8 mouse cellular contexts compared by ENCODE assay signal in genomic region chr1:171346095-171346450, GRCm38 (mm10). TPM values are rescaled to one million over a fixed set of nuclear protein-coding genes. Genes with fewer than 3 reads are reported as not detected.
DNase-seq lines count a peak whose midpoint lies in the region; ATAC-seq and TF ChIP-seq lines count a peak whose summit lies in the region.

No protein-coding gene starts in this region.

- no peak for TF ChIP-seq CTCF in heart, adult 2 months (IDR thresholded peaks at IDR 0.05)
- TF ChIP-seq CTCF in E14TG2a.4 (conservative IDR thresholded peaks at IDR 0.05; ENCODE audit: low read length), result no peak

- peak overlapping the region; percentile 83 for H3K9ac ChIP-seq in heart, adult 2 months (ENCODE audit: low read depth, low read length)
- H3K9ac ChIP-seq in forebrain, embryonic 14.5 days (ENCODE audit: low read length), result peak overlapping the region; percentile 84
- peak overlapping the region; percentile 91 for H3K9ac ChIP-seq in liver, embryonic 11.5 days (ENCODE audit: low read depth, low read length)
- H3K9ac ChIP-seq in stomach, embryonic 14.5 days (replicated peaks; ENCODE audit: low read depth, low read length), result peak overlapping the region; percentile 76

- intact Hi-C loops in heart, adult 2 months (cut with DNase I), result no loop called here
- intact Hi-C loops in heart, postnatal 25 days (cut with DNase I), result no loop called here

- no peak for DNase-seq in heart, adult 2 months
- DNase-seq in heart, postnatal 25 days (ENCODE audit: low spot score), result no peak
- DNase-seq in forebrain, embryonic 14.5 days (ENCODE audit: low spot score), result no peak
- DNase-seq in liver, embryonic 11.5 days (ENCODE audit: low spot score), result peak; percentile 38
- DNase-seq in gastrocnemius, postnatal 25 days, result no peak
- DNase-seq in layer of hippocampus, postnatal 25 days (ENCODE audit: extremely low spot score in 1 of 2, low spot score in 1 of 2), result no peak

- H3K36me3 ChIP-seq in heart, adult 2 months (ENCODE audit: control insufficient read depth, insufficient read depth, low read length), result 0 out of 2 replicates have a peak, but pooled peaks cover 8% of the 10 kb centered on the region
- peaks cover 65% of the 10 kb centered on the region for H3K36me3 ChIP-seq in E14TG2a.4 (ENCODE audit: insufficient read depth, low read length)
- H3K36me3 ChIP-seq in forebrain, embryonic 14.5 days (ENCODE audit: control insufficient read depth, insufficient read depth, low read length), result peaks cover 24% of the 10 kb centered on the region
- H3K36me3 ChIP-seq in liver, embryonic 11.5 days (ENCODE audit: control insufficient read depth, insufficient read depth, low read length), result peaks cover 15% of the 10 kb centered on the region
- H3K36me3 ChIP-seq in stomach, embryonic 14.5 days (ENCODE audit: control insufficient read depth, insufficient read depth, low read length), result peaks cover 16% of the 10 kb centered on the region; the same call in 1 of the 2 replicates

- H3K4me1 ChIP-seq in heart, adult 2 months (ENCODE audit: control insufficient read depth, insufficient read depth, low read length), result peaks cover 9% of the 10 kb centered on the region
- H3K4me1 ChIP-seq in E14TG2a.4 (replicated peaks; ENCODE audit: low read depth, low read length), result peaks cover 70% of the 10 kb centered on the region
- peaks cover 14% of the 10 kb centered on the region for H3K4me1 ChIP-seq in forebrain, embryonic 14.5 days (ENCODE audit: control insufficient read depth, insufficient read depth, low read length)
- peaks cover 8% of the 10 kb centered on the region for H3K4me1 ChIP-seq in liver, embryonic 11.5 days (replicated peaks; ENCODE audit: control insufficient read depth, insufficient read depth, low read length)
- H3K4me1 ChIP-seq in stomach, embryonic 14.5 days (ENCODE audit: control insufficient read depth, insufficient read depth, low read length), result peaks cover 7% of the 10 kb centered on the region; the same call in 1 of the 2 replicates

- no peak for TF ChIP-seq EP300 in heart, adult 2 months (IDR thresholded peaks at IDR 0.05; ENCODE audit: insufficient read depth, low read depth, low read length)

- TF ChIP-seq POLR2A in heart, adult 2 months (IDR thresholded peaks at IDR 0.05; ENCODE audit: insufficient read depth, low read depth, low read length), result no peak

- peaks cover 8% of the 10 kb centered on the region for H3K79me2 ChIP-seq in heart, adult 2 months (replicated peaks; ENCODE audit: control insufficient read depth, insufficient read depth, low read length)

- H3K27ac ChIP-seq in heart, adult 2 months, result peak overlapping the region; percentile 83
- H3K27ac ChIP-seq in forebrain, embryonic 14.5 days (ENCODE audit: low read depth, low read length), result peak overlapping the region; percentile 52
- H3K27ac ChIP-seq in liver, embryonic 11.5 days (ENCODE audit: low read depth, low read length), result no peak overlapping the region
- peak overlapping the region; percentile 10; the same call in 1 of the 2 replicates for H3K27ac ChIP-seq in stomach, embryonic 14.5 days (ENCODE audit: low read length)

- peak overlapping the region; percentile 83 for H3K4me2 ChIP-seq in forebrain, embryonic 14.5 days (ENCODE audit: low read length)
- peak overlapping the region; percentile 81 for H3K4me2 ChIP-seq in liver, embryonic 11.5 days
- peak overlapping the region; percentile 86 for H3K4me2 ChIP-seq in stomach, embryonic 14.5 days (replicated peaks; ENCODE audit: low read depth, low read length)

- H3K27me3 ChIP-seq in heart, adult 2 months (ENCODE audit: control insufficient read depth, insufficient read depth, low read length), result no peaks in the 10 kb centered on the region
- H3K27me3 ChIP-seq in E14TG2a.4 (ENCODE audit: insufficient read depth, low read length), result no peaks in the 10 kb centered on the region
- H3K27me3 ChIP-seq in forebrain, embryonic 14.5 days (replicated peaks; ENCODE audit: control insufficient read depth, insufficient read depth, low read length), result no peaks in the 10 kb centered on the region
- no peaks in the 10 kb centered on the region for H3K27me3 ChIP-seq in liver, embryonic 11.5 days (replicated peaks; ENCODE audit: control insufficient read depth, insufficient read depth, low read length)
- no peaks in the 10 kb centered on the region for H3K27me3 ChIP-seq in stomach, embryonic 14.5 days (ENCODE audit: control insufficient read depth, insufficient read depth, low read length)

- WGBS in heart, adult 2 months, result 2% methylated on average over 14 of the region's 14 CpGs
- WGBS in forebrain, embryonic 14.5 days, result under 1% methylated on average over 14 of the region's 14 CpGs
- WGBS in liver, embryonic 11.5 days, result under 1% methylated on average over 14 of the region's 14 CpGs
- WGBS in stomach, embryonic 14.5 days, result 2% methylated on average over 14 of the region's 14 CpGs

- H3K4me3 ChIP-seq in heart, adult 2 months, result peak overlapping the region; percentile 99
- peak overlapping the region; percentile 99 for H3K4me3 ChIP-seq in E14TG2a.4 (replicated peaks; ENCODE audit: low read length)
- H3K4me3 ChIP-seq in forebrain, embryonic 14.5 days (ENCODE audit: low read depth, low read length), result peak overlapping the region; percentile 95
- peak overlapping the region; percentile 95 for H3K4me3 ChIP-seq in liver, embryonic 11.5 days (ENCODE audit: low read depth, low read length)
- H3K4me3 ChIP-seq in stomach, embryonic 14.5 days (ENCODE audit: low read depth, low read length), result peak overlapping the region; percentile 96

- no peak; the same call in 1 of the 2 replicates for ATAC-seq in forebrain, embryonic 14.5 days
- peak; percentile 40 for ATAC-seq in liver, embryonic 11.5 days (replicated peaks; ENCODE audit: low FRiP score)
- peak; percentile 7; the same call in 1 of the 2 replicates for ATAC-seq in stomach, embryonic 14.5 days (ENCODE audit: insufficient number of reproducible peaks, insufficient read depth, low FRiP score, low read depth)

- H3K9me3 ChIP-seq in E14TG2a.4 (ENCODE audit: low read length), result no peaks in the 10 kb centered on the region
- peaks cover 3% of the 10 kb centered on the region; the same call in 1 of the 2 replicates for H3K9me3 ChIP-seq in forebrain, embryonic 14.5 days (replicated peaks; ENCODE audit: control insufficient read depth, low read length)
- no peaks in the 10 kb centered on the region for H3K9me3 ChIP-seq in liver, embryonic 11.5 days (ENCODE audit: control insufficient read depth, low read length)
- H3K9me3 ChIP-seq in stomach, embryonic 14.5 days (ENCODE audit: control insufficient read depth, low read depth, low read length), result 0 out of 2 replicates have a peak, but pooled peaks cover 3% of the 10 kb centered on the region

RNA-seq across cellular contexts. Expression of gene Pfdn2, which starts 0.6 kb away (rescaled TPM):
- total RNA-seq in heart, adult 2 months (2021), result 10 to 100 TPM; 68.3 to 97.4 TPM
- polyA plus RNA-seq in heart, adult 2 months (2012; rRNA removed), result 25.4 and 29.8 TPM in 2 replicates
- 10 to 100 TPM; 74.3 to 84.4 TPM for total RNA-seq in heart, postnatal 25 days (2021)
- polyA plus RNA-seq in forebrain, embryonic 14.5 days (2014; fragmentation: Nextera tagmentation; extraction: Ambion mirVana), result 78.3 and 82.6 TPM in 2 replicates
- polyA plus RNA-seq in liver, embryonic 11.5 days (2014; fragmentation: Nextera tagmentation; extraction: Ambion mirVana), result 68.0 and 73.7 TPM in 2 replicates
- 44.7 TPM in 2 replicates for polyA plus RNA-seq in stomach, embryonic 14.5 days (2014; fragmentation: Nextera tagmentation; extraction: Ambion mirVana)
- 10 to 100 TPM; 85.5 to 89.0 TPM for total RNA-seq in gastrocnemius, postnatal 25 days (2021)
- 100 to 1,000 TPM; 163 to 173 TPM for total RNA-seq in layer of hippocampus, postnatal 25 days (2021)

RNA-seq across cellular contexts. Expression of gene Nit1, which starts 0.6 kb away (rescaled TPM):
- total RNA-seq in heart, adult 2 months (2021), result 10 to 100 TPM; 25.9 to 32.7 TPM
- 40.1 and 41.3 TPM in 2 replicates for polyA plus RNA-seq in heart, adult 2 months (2012; rRNA removed)
- total RNA-seq in heart, postnatal 25 days (2021), result 10 to 100 TPM; 26.1 to 29.9 TPM
- 45.9 and 46.0 TPM in 2 replicates for polyA plus RNA-seq in forebrain, embryonic 14.5 days (2014; fragmentation: Nextera tagmentation; extraction: Ambion mirVana)
- polyA plus RNA-seq in liver, embryonic 11.5 days (2014; fragmentation: Nextera tagmentation; extraction: Ambion mirVana), result 26.2 and 29.1 TPM in 2 replicates
- polyA plus RNA-seq in stomach, embryonic 14.5 days (2014; fragmentation: Nextera tagmentation; extraction: Ambion mirVana), result 37.1 and 40.8 TPM in 2 replicates
- 10 to 100 TPM; 21.8 to 21.9 TPM for total RNA-seq in gastrocnemius, postnatal 25 days (2021)
- 10 to 100 TPM; 45.7 to 47.3 TPM for total RNA-seq in layer of hippocampus, postnatal 25 days (2021)

RNA-seq across cellular contexts. Expression of gene Klhdc9, which starts 14.5 kb away (rescaled TPM):
- total RNA-seq in heart, adult 2 months (2021), result under 1 TPM in 1 of 2 experiments, not detected in 1; 0.16 TPM
- 0.20 and 0.25 TPM in 2 replicates for polyA plus RNA-seq in heart, adult 2 months (2012; rRNA removed)
- not detected for total RNA-seq in heart, postnatal 25 days (2021)
- polyA plus RNA-seq in forebrain, embryonic 14.5 days (2014; fragmentation: Nextera tagmentation; extraction: Ambion mirVana), result 3.0 and 5.2 TPM in 2 replicates
- polyA plus RNA-seq in liver, embryonic 11.5 days (2014; fragmentation: Nextera tagmentation; extraction: Ambion mirVana), result 0.66 and 0.77 TPM in 2 replicates
- polyA plus RNA-seq in stomach, embryonic 14.5 days (2014; fragmentation: Nextera tagmentation; extraction: Ambion mirVana), result 1.5 and 1.6 TPM in 2 replicates
- total RNA-seq in gastrocnemius, postnatal 25 days (2021), result not detected
- 1 to 10 TPM; 6.4 to 9.2 TPM for total RNA-seq in layer of hippocampus, postnatal 25 days (2021)

RNA-seq across cellular contexts. Expression of gene Dedd, which starts 17.1 kb away (rescaled TPM):
- 10 to 100 TPM; 20.8 to 22.9 TPM for total RNA-seq in heart, adult 2 months (2021)
- polyA plus RNA-seq in heart, adult 2 months (2012; rRNA removed), result 28.8 and 33.0 TPM in 2 replicates
- 10 to 100 TPM; 21.9 to 22.2 TPM for total RNA-seq in heart, postnatal 25 days (2021)
- 53.9 and 60.5 TPM in 2 replicates for polyA plus RNA-seq in forebrain, embryonic 14.5 days (2014; fragmentation: Nextera tagmentation; extraction: Ambion mirVana)
- 34.8 and 37.5 TPM in 2 replicates for polyA plus RNA-seq in liver, embryonic 11.5 days (2014; fragmentation: Nextera tagmentation; extraction: Ambion mirVana)
- polyA plus RNA-seq in stomach, embryonic 14.5 days (2014; fragmentation: Nextera tagmentation; extraction: Ambion mirVana), result 48.8 and 54.1 TPM in 2 replicates
- total RNA-seq in gastrocnemius, postnatal 25 days (2021), result 10 to 100 TPM; 26.4 to 29.6 TPM
- total RNA-seq in layer of hippocampus, postnatal 25 days (2021), result 10 to 100 TPM; 34.6 to 35.4 TPM

RNA-seq across cellular contexts. Expression of gene Nectin4, which starts 23.8 kb away (rescaled TPM):
- total RNA-seq in heart, adult 2 months (2021), result under 1 TPM; 0.13 to 0.23 TPM
- polyA plus RNA-seq in heart, adult 2 months (2012; rRNA removed), result 0.21 and 0.29 TPM in 2 replicates
- under 1 TPM; 0.21 to 0.42 TPM for total RNA-seq in heart, postnatal 25 days (2021)
- polyA plus RNA-seq in forebrain, embryonic 14.5 days (2014; fragmentation: Nextera tagmentation; extraction: Ambion mirVana), result 0.11 and 0.32 TPM in 2 replicates
- polyA plus RNA-seq in liver, embryonic 11.5 days (2014; fragmentation: Nextera tagmentation; extraction: Ambion mirVana), result 0.25 and 0.53 TPM in 2 replicates
- 10.7 and 13.7 TPM in 2 replicates for polyA plus RNA-seq in stomach, embryonic 14.5 days (2014; fragmentation: Nextera tagmentation; extraction: Ambion mirVana)
- not detected for total RNA-seq in gastrocnemius, postnatal 25 days (2021)
- 1 to 10 TPM; 3.6 to 3.7 TPM for total RNA-seq in layer of hippocampus, postnatal 25 days (2021)

Comparison
In these comparisons a context has a peak if more than half of its experiments do, and no peak if none do; other contexts are left out.
1. RNA of gene Klhdc9, which starts 14.5 kb away (total RNA-seq): 6.4 to 9.2 TPM in layer of hippocampus, postnatal 25 days; 0.16 TPM in heart, adult 2 months, not detected in heart, postnatal 25 days and not detected in gastrocnemius, postnatal 25 days; every median in the first group is over 4 times any median in the second.
2. Peak in every context shown above with its lines, with median percentiles within 50 percentile points of each other: H3K4me3 ChIP-seq, H3K9ac ChIP-seq and H3K4me2 ChIP-seq.